Mouse (Mus musculus) small intestine, adult 2 months (tissue): Measurements from ENCODE around the gene Ifit1bl2. TPM values are rescaled to one million over a fixed set of nuclear protein-coding genes. Genes with fewer than 3 reads are reported as not detected.
"Not testable (repeated sequence)": the region's sequence is repeated elsewhere in the genome, so short reads cannot be mapped to it uniquely, and the experiment has no call there.

Experiments
- H3K27ac ChIP-seq: fragments of 200-500 bp; 2 replicates; pipeline ENCODE4 v1.5.1; 2012; ENCODE audit warnings: low read depth, low read length, control low read depth, inconsistent platforms; ENCODE audit not compliant: insufficient read depth
- H3K27me3 ChIP-seq: fragments of 200-500 bp; 2 replicates; pipeline ENCODE4 v1.6.1; 2012; ENCODE audit warnings: mild to moderate bottlenecking, moderate library complexity, low read length, inconsistent platforms; ENCODE audit not compliant: control insufficient read depth, insufficient read depth
- H3K36me3 ChIP-seq: fragments of 200-500 bp; 2 replicates; pipeline ENCODE4 v1.6.1; 2012; ENCODE audit warnings: mild to moderate bottlenecking, low read length, control low read depth, inconsistent platforms; ENCODE audit not compliant: control insufficient read depth, insufficient read depth
- H3K4me1 ChIP-seq: fragments of 200-500 bp; 2 replicates; pipeline ENCODE4 v1.6.1; 2012; ENCODE audit warnings: low read length, inconsistent platforms, mixed read lengths; ENCODE audit not compliant: control insufficient read depth, insufficient read depth, insufficient read length
- H3K4me3 ChIP-seq: fragments of 200-500 bp; 2 replicates; pipeline ENCODE4 v1.5.1; 2012; ENCODE audit warnings: low read depth, mild to moderate bottlenecking, control low read depth, inconsistent platforms, low read length, moderate library complexity
- CTCF ChIP-seq: fragments of 200-500 bp; IDR thresholded peaks from 2 replicates; pipeline ENCODE4 v1.5.1; 2012; ENCODE audit warnings: low read depth, mild to moderate bottlenecking, control low read depth, inconsistent platforms, low read length, moderate library complexity, mixed read lengths; ENCODE audit not compliant: insufficient replicate concordance, insufficient read length; ENCODE audit errors: extremely low read depth
- POLR2A ChIP-seq: fragments of 200-500 bp; IDR thresholded peaks from 2 replicates; pipeline ENCODE4 v1.6.1; 2012; ENCODE audit warnings: low read depth, mild to moderate bottlenecking, control low read depth, inconsistent platforms, low read length, moderate library complexity
- whole genome bisulfite sequencing: fragments of 180-500 bp; shearing (Covaris S2); methylation state at CpG from one replicate; pipeline ENCODE4 v1.1.7; 2018; 5-methylcytosine and 5-hydroxymethylcytosine counted together
- polyA plus RNA-seq: library from polyadenylated mRNA; depleted of rRNA; stranded (reverse); fragments of >200 nt; gene quantifications from 2 replicates; pipeline ENCODE4 v1.2.3, GENCODE M21; 2012

Ifit1bl2 gene
- polyA plus RNA-seq, 1 experiment: 11.3 TPM

GRCm38 (mm10) chr19:34607237-34608051, 33.1 kb downstream of the Ifit1bl2 start, which contains the start of gene Ifit3b:
Gene Ifit3b (plus strand): TSS chr19:34607970.
- peak within 1 kb of the TSS; percentile 94 for H3K27ac ChIP-seq
- H3K27me3 ChIP-seq, H3K4me3 ChIP-seq, H3K36me3 ChIP-seq, H3K4me1 ChIP-seq: not testable (repeated sequence)
- WGBS: 11% methylated on average over 4 of the region's 4 CpGs

DNA sequence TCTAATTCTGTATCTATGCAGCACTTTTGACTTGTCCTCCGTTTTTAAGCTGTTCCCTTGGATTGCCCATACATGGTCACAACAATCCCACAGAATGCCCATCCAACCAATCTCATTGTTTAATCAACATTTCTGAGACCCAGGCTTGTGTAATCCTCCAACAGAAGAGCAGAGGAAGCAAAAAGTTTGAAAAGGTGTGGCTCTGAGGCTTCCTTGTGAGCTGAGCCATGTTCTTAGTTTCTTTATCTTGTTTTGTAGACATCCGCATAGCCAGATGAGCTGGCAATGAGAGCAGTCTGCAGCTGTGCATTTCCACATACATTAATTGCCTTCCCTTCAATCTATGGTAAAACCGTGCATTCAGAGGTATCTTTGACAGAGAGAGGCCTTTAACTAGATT, 35.1 kb downstream of the Ifit1bl2 start:
- no peak overlapping the region for H3K4me3 ChIP-seq
- H3K27ac ChIP-seq: no peak overlapping the region
- H3K27me3 ChIP-seq: no peaks in the 10 kb centered on the region
- H3K4me1 ChIP-seq: peaks cover 15% of the 10 kb centered on the region; the same call in 1 of the 2 replicates
- no peaks in the 10 kb centered on the region for H3K36me3 ChIP-seq
- 86% methylated on average over 3 of the region's 3 CpGs for WGBS
- TF ChIP-seq CTCF (no peak), POLR2A (no peak)

DNA sequence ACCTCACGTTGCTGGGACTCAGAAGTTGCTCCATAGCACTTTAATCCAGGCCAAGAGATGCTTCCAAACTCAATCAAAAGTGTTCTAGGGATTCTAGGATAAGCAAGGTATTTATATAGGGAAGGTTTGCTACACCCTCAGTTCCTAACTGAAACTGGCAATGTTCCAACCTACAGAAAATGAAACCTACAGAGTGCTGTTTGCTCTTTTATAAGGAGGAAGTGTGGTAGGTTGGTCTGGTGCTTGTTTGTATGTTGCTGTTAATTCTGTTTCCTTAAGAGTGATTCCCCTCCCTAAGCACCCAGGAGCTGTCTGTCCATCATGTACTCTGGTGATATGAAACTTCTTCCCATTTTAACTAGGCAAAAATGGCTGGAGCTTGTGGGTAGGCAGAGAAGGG, 38.7 kb downstream of the Ifit1bl2 start, which contains the start of gene Ifit1bl1:
TSS of gene Ifit1bl1 (minus strand) at position 69 of the 400 bp plus-strand sequence.
- 19% methylated on average over 1 of the region's 1 CpGs for WGBS
- not testable (repeated sequence) for H3K27me3 ChIP-seq, H3K36me3 ChIP-seq, H3K4me3 ChIP-seq
- Histone ChIP-seq H3K27ac (peak within 1 kb of the TSS; percentile 94), H3K4me1 (peaks cover 20% of the 10 kb centered on the region; the same call in 1 of the 2 replicates)

DNA sequence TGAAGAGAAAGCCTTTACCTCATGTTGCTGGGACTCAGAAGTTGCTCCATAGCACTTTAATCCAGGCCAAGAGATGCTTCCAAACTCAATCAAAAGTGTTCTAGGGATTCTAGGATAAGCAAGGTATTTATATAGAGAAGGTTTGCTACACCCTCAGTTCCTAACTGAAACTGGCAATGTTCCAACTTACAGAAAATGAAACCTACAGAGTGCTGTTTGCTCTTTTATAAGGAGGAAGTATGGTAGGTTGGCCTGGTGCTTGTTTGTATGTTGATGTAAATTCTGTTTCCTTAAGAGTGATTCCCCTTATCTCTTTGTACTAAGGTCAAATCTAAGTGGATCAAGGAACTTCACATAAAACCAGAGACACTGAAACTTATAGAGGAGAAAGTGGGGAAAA, 41.3 kb downstream of the Ifit1bl2 start:
- not testable (repeated sequence) for H3K27me3 ChIP-seq, H3K27ac ChIP-seq, H3K36me3 ChIP-seq, H3K4me3 ChIP-seq
- peaks cover 16% of the 10 kb centered on the region; the same call in 1 of the 2 replicates for H3K4me1 ChIP-seq

DNA sequence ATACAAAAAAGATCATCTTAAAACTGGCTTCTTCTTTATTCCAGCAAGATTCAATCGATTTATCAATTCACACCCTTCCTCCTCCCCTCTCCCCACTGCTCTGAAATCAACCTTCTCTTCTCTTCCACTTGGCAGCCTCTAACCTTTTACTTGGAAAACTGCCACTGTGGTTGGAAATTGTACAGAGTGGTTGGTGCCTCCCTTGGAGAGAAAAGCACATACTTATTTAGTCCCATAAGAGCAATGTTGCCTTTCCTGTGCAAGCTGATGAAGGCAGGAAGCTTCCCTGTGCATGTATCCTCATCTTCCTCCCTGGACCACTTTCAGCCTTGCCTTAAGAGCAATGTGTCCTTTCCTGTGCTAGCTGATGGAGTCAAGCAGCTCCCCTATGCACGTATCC, 42.2 kb downstream of the Ifit1bl2 start:
- TF ChIP-seq POLR2A (no peak), CTCF (no peak)
- Histone ChIP-seq H3K27me3 (no peaks in the 10 kb centered on the region), H3K4me1 (peaks cover 16% of the 10 kb centered on the region; the same call in 1 of the 2 replicates), H3K4me3 (peak overlapping the region; percentile 16; the same call in 1 of the 2 replicates), H3K27ac (no peak overlapping the region), H3K36me3 (0 out of 2 replicates have a peak, but pooled peaks cover 3% of the 10 kb centered on the region)
- 51% methylated on average over 2 of the region's 2 CpGs for WGBS

DNA sequence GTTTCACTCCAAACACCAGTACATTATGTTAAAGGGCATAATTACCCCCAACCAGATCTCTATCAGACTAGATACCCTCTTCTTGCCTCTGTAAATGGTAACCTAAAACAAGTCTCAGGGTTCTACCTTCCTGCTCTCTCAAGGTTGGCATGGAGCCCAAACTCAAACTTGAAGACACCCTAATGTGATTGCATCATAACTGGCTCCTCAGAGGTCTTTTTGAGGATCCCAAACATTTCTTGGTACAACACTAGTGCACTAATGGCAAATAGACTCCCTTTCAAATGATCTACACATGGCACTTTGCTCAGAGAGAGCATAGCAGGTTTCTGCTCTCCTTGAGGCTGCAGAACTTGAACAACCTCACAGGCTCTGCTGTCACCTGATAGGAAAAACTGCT, 43.7 kb downstream of the Ifit1bl2 start:
- H3K36me3 ChIP-seq: 0 out of 2 replicates have a peak, but pooled peaks cover 3% of the 10 kb centered on the region
- no peak overlapping the region for H3K27ac ChIP-seq

GRCm38 (mm10) chr19:34594523-34594922, 46.0 kb downstream of the Ifit1bl2 start:
- not testable (repeated sequence) for H3K4me1 ChIP-seq, H3K27ac ChIP-seq, H3K27me3 ChIP-seq, H3K36me3 ChIP-seq, H3K4me3 ChIP-seq
- 88% methylated on average over 3 of the region's 3 CpGs for WGBS

More for the DNA sequence above, 43.7 kb downstream of the Ifit1bl2 start:
- TF ChIP-seq POLR2A (no peak), CTCF (no peak)
- Histone ChIP-seq H3K4me3 (no peak overlapping the region), H3K27me3 (no peaks in the 10 kb centered on the region), H3K4me1 (peaks cover 7% of the 10 kb centered on the region; the same call in 1 of the 2 replicates)

GRCm38 (mm10) chr19:34593456-34593855, 47.1 kb downstream of the Ifit1bl2 start:
- WGBS: 92% methylated on average over 2 of the region's 2 CpGs
- TF ChIP-seq POLR2A (no peak), CTCF (no peak)
- 0 out of 2 replicates have a peak, but pooled peaks cover 3% of the 10 kb centered on the region for H3K36me3 ChIP-seq
- H3K27me3 ChIP-seq: no peaks in the 10 kb centered on the region
- H3K4me3 ChIP-seq: no peak overlapping the region
- H3K27ac ChIP-seq: no peak overlapping the region
- peaks cover 6% of the 10 kb centered on the region; the same call in 1 of the 2 replicates for H3K4me1 ChIP-seq
